Mouse (Mus musculus): ENCODE results near the gene Cfap44. TPM values are rescaled to one million over a fixed set of nuclear protein-coding genes. Genes with fewer than 3 reads are reported as not detected.

The Cfap44 gene
- polyA plus RNA-seq, 1 experiment: not detected

GRCm38 (mm10) chr16:44492706-44493105, 98.1 kb downstream of the Cfap44 start:
- no peak for TF ChIP-seq POLR2A (IDR thresholded peaks at IDR 0.05; ENCODE audit: borderline replicate concordance, control insufficient read depth, low read depth, low read length)
- no peak for TF ChIP-seq CTCF (IDR thresholded peaks at IDR 0.05; ENCODE audit: control insufficient read depth, insufficient read depth, low read length)
- WGBS: 81% methylated on average over 9 of the region's 9 CpGs

GRCm38 (mm10) chr16:44493868-44494267, 99.3 kb downstream of the Cfap44 start:
- Histone ChIP-seq H3K4me3 (replicated peaks; ENCODE audit: control insufficient read depth, low read depth, low read length) (no peak overlapping the region), H3K27ac (ENCODE audit: control insufficient read depth, insufficient read depth, low read depth, low read length, poor library complexity) (no peak overlapping the region), H3K4me1 (ENCODE audit: control insufficient read depth, insufficient read depth, low read length) (no peaks in the 10 kb centered on the region)
- no peak for TF ChIP-seq CTCF (IDR thresholded peaks at IDR 0.05; ENCODE audit: control insufficient read depth, insufficient read depth, low read length)
- 70% methylated on average over 6 of the region's 6 CpGs for WGBS

More at GRCm38 (mm10) chr16:44492706-44493105, 98.1 kb downstream of the Cfap44 start:
- no peak overlapping the region for H3K4me3 ChIP-seq (replicated peaks; ENCODE audit: control insufficient read depth, low read depth, low read length)
- no peak overlapping the region for H3K27ac ChIP-seq (ENCODE audit: control insufficient read depth, insufficient read depth, low read depth, low read length, poor library complexity)
- no peaks in the 10 kb centered on the region for H3K4me1 ChIP-seq (ENCODE audit: control insufficient read depth, insufficient read depth, low read length)

GRCm38 (mm10) chr16:44494441-44495108, 100.0 kb downstream of the Cfap44 start:
- Histone ChIP-seq H3K27ac (ENCODE audit: control insufficient read depth, insufficient read depth, low read depth, low read length, poor library complexity) (no peak overlapping the region), H3K4me1 (ENCODE audit: control insufficient read depth, insufficient read depth, low read length) (no peaks in the 10 kb centered on the region), H3K4me3 (replicated peaks; ENCODE audit: control insufficient read depth, low read depth, low read length) (no peak overlapping the region)
- WGBS: 19% methylated on average over 8 of the region's 8 CpGs
- no peak for TF ChIP-seq CTCF (IDR thresholded peaks at IDR 0.05; ENCODE audit: control insufficient read depth, insufficient read depth, low read length)
- TF ChIP-seq POLR2A (IDR thresholded peaks at IDR 0.05; ENCODE audit: borderline replicate concordance, control insufficient read depth, low read depth, low read length): no peak

- TF ChIP-seq POLR2A (IDR thresholded peaks at IDR 0.05; ENCODE audit: borderline replicate concordance, control insufficient read depth, low read depth, low read length) (no peak), CTCF (IDR thresholded peaks at IDR 0.05; ENCODE audit: control insufficient read depth, insufficient read depth, low read length) (no peak)
- no peak overlapping the region for H3K27ac ChIP-seq (ENCODE audit: control insufficient read depth, insufficient read depth, low read depth, low read length, poor library complexity)
- H3K4me1 ChIP-seq (ENCODE audit: control insufficient read depth, insufficient read depth, low read length): no peaks in the 10 kb centered on the region
- 27% methylated on average over 15 of the region's 15 CpGs for WGBS
- H3K4me3 ChIP-seq (replicated peaks; ENCODE audit: control insufficient read depth, low read depth, low read length): no peak overlapping the region
These were observed 102.4 kb downstream of the Cfap44 start for GRCm38 (mm10) chr16:44496971-44497464.

DNA sequence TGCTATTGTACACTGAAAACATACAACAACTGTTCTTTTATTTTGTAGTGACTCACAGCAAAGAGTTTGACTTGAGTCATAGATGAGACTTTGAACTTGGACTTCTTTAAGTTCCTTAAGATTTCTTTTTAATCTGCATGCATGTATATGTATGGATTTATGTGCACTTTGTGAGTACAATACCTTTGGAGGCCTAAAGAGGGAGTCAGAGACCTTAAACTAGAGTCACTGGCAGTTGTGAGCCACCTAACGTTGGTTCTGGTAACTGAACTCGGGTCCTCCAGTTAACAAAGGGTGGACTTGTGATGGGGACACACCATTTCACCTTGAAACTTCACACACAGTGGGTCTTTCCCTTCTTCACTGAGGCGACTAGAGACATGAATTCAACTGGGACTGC, 103.9 kb downstream of the Cfap44 start:
- H3K4me1 ChIP-seq (ENCODE audit: control insufficient read depth, insufficient read depth, low read length): no peaks in the 10 kb centered on the region
- no peak overlapping the region for H3K4me3 ChIP-seq (replicated peaks; ENCODE audit: control insufficient read depth, low read depth, low read length)
- no peak overlapping the region for H3K27ac ChIP-seq (ENCODE audit: control insufficient read depth, insufficient read depth, low read depth, low read length, poor library complexity)
- 78% methylated on average over 3 of the region's 3 CpGs for WGBS
- TF ChIP-seq POLR2A (IDR thresholded peaks at IDR 0.05; ENCODE audit: borderline replicate concordance, control insufficient read depth, low read depth, low read length): no peak
- TF ChIP-seq CTCF (IDR thresholded peaks at IDR 0.05; ENCODE audit: control insufficient read depth, insufficient read depth, low read length): no peak

DNA sequence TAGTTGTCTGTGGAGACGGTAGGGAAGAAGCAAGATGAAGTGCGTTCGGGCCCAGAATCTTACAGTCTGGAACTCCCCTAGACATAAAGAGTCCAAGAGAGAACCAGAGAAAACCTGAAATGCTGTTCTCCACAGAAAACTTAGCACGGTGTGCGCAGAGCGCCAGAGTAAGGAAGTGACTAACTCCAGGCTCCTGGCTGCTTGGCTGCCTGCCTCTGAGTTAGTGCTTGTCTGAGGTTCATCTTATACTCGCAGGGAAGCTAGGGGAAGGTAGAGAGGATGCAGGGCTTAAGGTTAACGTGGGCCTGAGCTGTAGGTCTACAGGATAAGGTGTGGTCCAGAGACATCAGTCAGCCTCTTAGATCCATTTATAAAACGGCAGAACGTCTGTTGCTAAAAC, 107.2 kb downstream of the Cfap44 start:
- no peak overlapping the region for H3K4me3 ChIP-seq (replicated peaks; ENCODE audit: control insufficient read depth, low read depth, low read length)
- H3K27ac ChIP-seq (ENCODE audit: control insufficient read depth, insufficient read depth, low read depth, low read length, poor library complexity): no peak overlapping the region
- 70% methylated on average over 10 of the region's 10 CpGs for WGBS
- H3K4me1 ChIP-seq (ENCODE audit: control insufficient read depth, insufficient read depth, low read length): no peaks in the 10 kb centered on the region
- TF ChIP-seq CTCF (IDR thresholded peaks at IDR 0.05; ENCODE audit: control insufficient read depth, insufficient read depth, low read length) (no peak), POLR2A (IDR thresholded peaks at IDR 0.05; ENCODE audit: borderline replicate concordance, control insufficient read depth, low read depth, low read length) (no peak)

DNA sequence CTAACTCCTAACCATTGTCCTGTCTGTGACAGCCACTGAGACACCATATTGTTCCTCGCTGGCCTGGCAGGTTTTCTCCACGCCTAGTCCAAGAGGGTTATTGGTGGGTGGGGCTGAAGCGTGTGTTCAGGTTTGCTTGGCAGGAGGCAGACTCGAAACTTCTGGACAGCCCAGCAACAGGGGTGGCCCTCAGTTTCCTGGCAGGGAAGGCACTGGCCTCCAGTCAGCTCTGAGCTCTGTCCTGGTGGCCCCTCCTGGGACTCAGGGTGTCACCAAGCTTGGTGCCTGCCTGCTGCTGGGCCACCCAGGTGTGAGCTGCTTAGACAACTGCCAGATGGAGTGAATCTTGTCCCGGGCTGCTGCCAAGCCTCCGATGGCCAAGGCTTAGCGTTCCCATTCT, 107.7 kb downstream of the Cfap44 start:
- WGBS: 79% methylated on average over 7 of the region's 7 CpGs

GRCm38 (mm10) chr16:44502895-44503575, 108.4 kb downstream of the Cfap44 start:
- no peak overlapping the region for H3K27ac ChIP-seq (ENCODE audit: control insufficient read depth, insufficient read depth, low read depth, low read length, poor library complexity)
- H3K4me1 ChIP-seq (ENCODE audit: control insufficient read depth, insufficient read depth, low read length): no peaks in the 10 kb centered on the region
- H3K4me3 ChIP-seq (replicated peaks; ENCODE audit: control insufficient read depth, low read depth, low read length): no peak overlapping the region
- WGBS: 11% methylated on average over 8 of the region's 8 CpGs
- TF ChIP-seq CTCF (IDR thresholded peaks at IDR 0.05; ENCODE audit: control insufficient read depth, insufficient read depth, low read length) (no peak), POLR2A (IDR thresholded peaks at IDR 0.05; ENCODE audit: borderline replicate concordance, control insufficient read depth, low read depth, low read length) (no peak)

More for the DNA sequence above, 107.7 kb downstream of the Cfap44 start:
- no peak overlapping the region for H3K4me3 ChIP-seq (replicated peaks; ENCODE audit: control insufficient read depth, low read depth, low read length)
- H3K4me1 ChIP-seq (ENCODE audit: control insufficient read depth, insufficient read depth, low read length): no peaks in the 10 kb centered on the region
- no peak overlapping the region for H3K27ac ChIP-seq (ENCODE audit: control insufficient read depth, insufficient read depth, low read depth, low read length, poor library complexity)
- TF ChIP-seq POLR2A (IDR thresholded peaks at IDR 0.05; ENCODE audit: borderline replicate concordance, control insufficient read depth, low read depth, low read length) (no peak), CTCF (IDR thresholded peaks at IDR 0.05; ENCODE audit: control insufficient read depth, insufficient read depth, low read length) (no peak)
